Mouse (Mus musculus): ENCODE results near the gene Olfr183. TPM values are rescaled to one million over a fixed set of nuclear protein-coding genes. Genes with fewer than 3 reads are reported as not detected.
"Not testable (repeated sequence)": the region's sequence is repeated elsewhere in the genome, so short reads cannot be mapped to it uniquely, and the experiment has no call there.

Gene Olfr183
- polyA plus RNA-seq (2015; fragmentation: Nextera tagmentation; extraction: Ambion mirVana) = not detected in 2 replicates

DNA sequence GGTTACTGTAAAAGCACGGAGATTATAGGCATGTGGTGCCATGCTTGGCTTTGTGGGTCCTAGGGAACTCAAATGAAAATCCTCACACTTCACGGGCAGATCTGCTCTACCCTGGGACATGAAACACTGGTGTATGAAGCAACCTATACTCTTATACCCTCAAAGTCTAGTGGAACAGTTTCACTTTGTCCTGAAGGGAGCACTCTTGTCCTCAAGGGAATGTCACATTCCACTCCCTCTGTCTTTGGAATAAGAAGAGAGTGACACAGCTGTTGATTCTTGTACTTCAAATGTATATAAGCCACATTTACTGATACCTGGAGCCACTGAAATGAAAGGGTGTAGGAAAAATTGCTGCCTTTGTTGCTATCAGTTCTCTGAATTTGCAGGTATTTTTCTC is at the start of gene Olfr183:
Gene Olfr183 (plus strand): TSS at position 301 of the 400 bp plus-strand sequence.
- Histone ChIP-seq H3K4me2 (no peak within 1 kb of the TSS), H3K4me1 (no peaks in the 10 kb centered on the region), H3K36me3 (no peaks in the 10 kb centered on the region), H3K27ac (no peak within 1 kb of the TSS), H3K9ac (no peak within 1 kb of the TSS), H3K4me3 (no peak within 1 kb of the TSS), H3K9me3 (no peaks in the 10 kb centered on the region), H3K27me3 (no peaks in the 10 kb centered on the region)
- ATAC-seq (ENCODE audit: insufficient number of reproducible peaks, insufficient read depth, low FRiP score, low TSS enrichment, low read depth) = no peak
- WGBS = 67% methylated on average over 2 of the region's 2 CpGs

DNA sequence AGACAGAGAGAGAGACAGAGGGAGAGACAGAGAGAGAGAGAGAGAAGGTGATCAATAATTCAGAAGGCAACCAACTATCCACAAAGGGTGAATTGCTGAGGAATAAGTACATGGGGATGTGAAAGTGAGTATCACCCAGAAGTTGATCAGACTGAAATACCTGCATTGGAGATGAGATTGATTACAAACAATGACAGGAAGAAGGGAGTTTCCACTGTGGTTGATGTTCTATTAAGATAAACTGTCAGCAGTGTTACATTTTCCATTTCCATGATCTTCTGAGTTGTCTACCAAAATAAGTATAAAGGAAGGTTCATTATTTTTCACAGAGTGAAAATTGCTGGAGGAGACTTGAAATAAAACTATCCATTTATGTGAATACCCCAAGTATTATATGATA is 12.0 kb downstream of the Olfr183 start:
- Histone ChIP-seq H3K9ac (no peak overlapping the region), H3K27ac (no peak overlapping the region), H3K4me3 (no peak overlapping the region), H3K27me3 (no peaks in the 10 kb centered on the region), H3K9me3 (no peaks in the 10 kb centered on the region), H3K4me1 (no peaks in the 10 kb centered on the region), H3K36me3 (no peaks in the 10 kb centered on the region), H3K4me2 (no peak overlapping the region)
- ATAC-seq (ENCODE audit: insufficient number of reproducible peaks, insufficient read depth, low FRiP score, low TSS enrichment, low read depth) = no peak

DNA sequence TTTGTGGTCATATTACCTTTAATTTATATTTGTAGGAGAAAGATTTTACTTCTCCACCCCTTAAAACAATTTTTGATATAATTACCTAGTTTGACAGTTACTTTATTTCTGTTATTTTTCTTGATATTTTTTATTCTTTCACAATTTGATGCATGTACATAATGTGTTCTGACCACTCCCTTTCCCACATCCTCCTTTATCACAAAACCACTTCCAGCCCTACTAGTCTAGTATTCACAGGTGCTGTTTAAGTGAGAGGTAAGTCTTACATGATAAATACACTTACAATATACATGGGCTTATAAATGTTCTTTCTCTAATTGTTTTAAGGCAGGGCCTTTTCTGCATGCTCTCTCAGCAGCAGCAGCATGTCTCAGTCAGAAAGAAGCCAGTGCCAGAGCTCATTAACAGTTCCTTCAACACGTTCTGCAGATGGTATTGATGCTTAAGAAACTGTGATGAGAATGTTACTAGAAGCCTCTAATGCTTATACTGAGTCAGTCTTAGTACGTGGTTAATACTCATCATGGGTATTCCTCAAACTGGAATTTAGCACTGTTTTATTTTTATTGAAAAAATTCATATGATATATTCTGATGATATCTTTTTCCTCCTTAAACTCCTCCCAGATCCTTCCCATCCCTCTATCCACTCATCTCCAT is 18.3 kb downstream of the Olfr183 start:
- Histone ChIP-seq H3K4me2 (no peak overlapping the region), H3K4me3 (no peak overlapping the region), H3K4me1 (no peaks in the 10 kb centered on the region), H3K9ac (no peak overlapping the region), H3K9me3 (no peaks in the 10 kb centered on the region), H3K36me3 (no peaks in the 10 kb centered on the region), H3K27ac (no peak overlapping the region), H3K27me3 (no peaks in the 10 kb centered on the region)
- ATAC-seq (ENCODE audit: insufficient number of reproducible peaks, insufficient read depth, low FRiP score, low TSS enrichment, low read depth) = no peak
- WGBS = 67% methylated on average over 2 of the region's 2 CpGs

DNA sequence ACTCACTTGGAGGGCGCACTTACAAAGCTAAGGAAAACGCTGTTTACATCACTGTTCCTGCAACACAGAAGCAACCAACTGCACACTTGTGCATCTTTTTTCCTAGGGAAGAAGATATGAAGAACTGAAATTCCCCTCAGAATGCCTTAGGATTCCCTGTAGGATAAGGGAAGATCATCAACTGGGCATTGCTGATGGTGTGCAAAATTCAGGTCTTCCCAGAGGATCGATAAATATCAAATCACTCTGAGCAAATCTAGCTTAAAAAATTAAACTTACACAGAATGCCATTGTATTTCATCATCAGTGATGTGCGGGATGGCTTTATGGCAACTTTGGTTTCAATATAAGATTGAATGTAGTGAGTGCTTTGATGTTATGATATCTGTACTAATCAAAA is 35.0 kb downstream of the Olfr183 start, which contains the start of gene Olfr186:
Gene Olfr186 (minus strand): TSS at position 101 of the 400 bp plus-strand sequence.
- no peaks in the 10 kb centered on the region for H3K36me3 ChIP-seq
- H3K4me1 ChIP-seq = no peaks in the 10 kb centered on the region
- H3K4me2 ChIP-seq = no peak within 1 kb of the TSS
- no peak within 1 kb of the TSS for H3K4me3 ChIP-seq
- no peak within 1 kb of the TSS for H3K9ac ChIP-seq
- no peaks in the 10 kb centered on the region for H3K27me3 ChIP-seq
- H3K9me3 ChIP-seq = no peaks in the 10 kb centered on the region
- ATAC-seq (ENCODE audit: insufficient number of reproducible peaks, insufficient read depth, low FRiP score, low TSS enrichment, low read depth) = no peak
- H3K27ac ChIP-seq = no peak within 1 kb of the TSS
- WGBS = 91% methylated on average over 4 of the region's 4 CpGs

DNA sequence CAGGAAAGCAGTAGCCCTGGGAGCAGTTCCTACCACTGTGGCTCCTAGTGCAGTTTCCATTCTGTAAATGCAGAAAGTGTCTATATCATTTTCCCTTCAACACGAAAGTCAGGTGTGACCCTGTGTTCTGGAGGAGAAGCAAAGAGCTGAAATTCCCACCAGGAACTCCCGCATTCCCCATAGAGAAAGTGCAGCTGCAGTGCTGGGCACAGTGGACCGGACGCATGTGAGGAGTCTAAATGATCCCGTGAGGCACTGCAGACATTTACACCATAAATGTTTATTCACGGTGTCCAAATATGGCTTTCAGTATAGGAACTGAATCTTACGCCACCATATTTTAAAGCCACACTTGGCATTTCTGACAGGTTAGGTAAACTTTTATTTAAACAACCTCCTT is 44.6 kb downstream of the Olfr183 start, which contains the start of gene Olfr187:
Gene Olfr187 (minus strand): TSS at position 58 of the 400 bp plus-strand sequence.
- Histone ChIP-seq H3K9ac (no peak within 1 kb of the TSS), H3K9me3 (no peaks in the 10 kb centered on the region), H3K4me2 (no peak within 1 kb of the TSS), H3K4me3 (no peak within 1 kb of the TSS), H3K27me3 (no peaks in the 10 kb centered on the region), H3K27ac (no peak within 1 kb of the TSS), H3K36me3 (no peaks in the 10 kb centered on the region), H3K4me1 (no peaks in the 10 kb centered on the region)
- 84% methylated on average over 7 of the region's 7 CpGs for WGBS
- ATAC-seq (ENCODE audit: insufficient number of reproducible peaks, insufficient read depth, low FRiP score, low TSS enrichment, low read depth) = no peak

DNA sequence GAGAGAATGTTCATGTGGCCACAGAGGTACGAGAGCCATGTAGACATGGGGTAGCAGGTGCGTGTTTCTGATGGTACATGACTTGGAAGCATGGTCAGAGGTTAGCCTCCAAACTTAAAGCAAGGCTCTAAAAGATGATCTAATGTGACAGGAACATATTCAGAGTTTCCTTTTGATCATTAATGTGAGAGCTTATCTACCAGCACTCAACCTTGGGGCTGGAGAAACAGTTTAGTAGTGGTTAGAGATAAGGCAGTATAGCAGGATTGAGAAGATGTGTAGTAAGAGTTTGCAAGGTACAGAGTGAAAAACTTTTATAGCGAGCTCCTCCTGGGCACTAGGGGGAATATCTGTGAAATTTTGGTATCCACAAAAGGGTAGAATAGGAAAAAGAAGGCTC is 50.7 kb downstream of the Olfr183 start:
- no peaks in the 10 kb centered on the region for H3K9me3 ChIP-seq
- H3K9ac ChIP-seq = no peak overlapping the region
- no peaks in the 10 kb centered on the region for H3K27me3 ChIP-seq
- no peak overlapping the region for H3K4me2 ChIP-seq
- no peak for ATAC-seq (ENCODE audit: insufficient number of reproducible peaks, insufficient read depth, low FRiP score, low TSS enrichment, low read depth)
- H3K27ac ChIP-seq = no peak overlapping the region
- 85% methylated on average over 3 of the region's 3 CpGs for WGBS
- no peak overlapping the region for H3K4me3 ChIP-seq
- no peaks in the 10 kb centered on the region for H3K4me1 ChIP-seq
- H3K36me3 ChIP-seq = no peaks in the 10 kb centered on the region

DNA sequence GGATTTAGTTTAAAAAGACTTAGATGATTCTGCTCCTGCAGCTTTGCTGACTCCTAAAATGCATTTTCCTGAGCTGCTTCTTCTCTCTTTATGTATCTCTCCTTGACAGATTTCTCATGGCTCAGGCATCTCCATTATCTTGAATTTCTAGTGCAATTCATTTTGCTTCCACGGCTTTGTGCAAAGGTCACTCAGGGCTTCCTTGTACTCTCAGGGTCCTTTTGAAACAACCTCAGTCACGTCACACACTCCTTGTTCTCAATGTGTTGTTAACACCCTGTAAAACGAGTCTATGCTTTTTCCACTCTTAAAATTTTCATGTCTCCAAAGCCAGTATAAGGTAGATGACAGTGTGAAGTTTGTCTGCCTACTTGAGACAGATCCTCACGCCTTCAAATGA is 52.4 kb downstream of the Olfr183 start:
- no peak overlapping the region for H3K4me2 ChIP-seq
- no peak for ATAC-seq (ENCODE audit: insufficient number of reproducible peaks, insufficient read depth, low FRiP score, low TSS enrichment, low read depth)
- H3K36me3 ChIP-seq = no peaks in the 10 kb centered on the region
- H3K4me3 ChIP-seq = no peak overlapping the region
- no peak overlapping the region for H3K27ac ChIP-seq
- H3K27me3 ChIP-seq = no peaks in the 10 kb centered on the region
- no peaks in the 10 kb centered on the region for H3K9me3 ChIP-seq
- H3K9ac ChIP-seq = no peak overlapping the region
- WGBS = 62% methylated on average over 4 of the region's 4 CpGs
- H3K4me1 ChIP-seq = no peaks in the 10 kb centered on the region

DNA sequence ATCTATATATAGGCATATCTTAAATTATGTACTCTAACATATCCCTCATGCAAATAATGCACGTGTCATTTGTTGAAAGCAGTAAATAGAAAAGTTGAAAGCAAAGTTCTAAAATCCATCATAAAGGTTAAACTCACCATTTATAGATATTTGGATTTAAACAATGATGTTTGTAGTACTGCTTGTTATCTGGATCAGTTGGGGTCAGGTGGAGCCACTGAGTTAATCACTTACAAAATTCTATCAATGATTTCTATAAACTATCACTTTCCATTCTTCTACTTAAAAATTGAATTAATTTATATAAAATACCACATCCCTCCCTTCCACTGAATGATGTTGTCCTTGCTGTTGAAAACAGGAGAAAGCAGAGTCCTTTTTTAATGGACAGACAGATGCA is 53.7 kb downstream of the Olfr183 start:
- H3K9ac ChIP-seq = no peak overlapping the region
- no peak overlapping the region for H3K4me2 ChIP-seq
- H3K9me3 ChIP-seq = no peaks in the 10 kb centered on the region
- no peak overlapping the region for H3K27ac ChIP-seq
- no peaks in the 10 kb centered on the region for H3K36me3 ChIP-seq
- no peak for ATAC-seq (ENCODE audit: insufficient number of reproducible peaks, insufficient read depth, low FRiP score, low TSS enrichment, low read depth)
- no peaks in the 10 kb centered on the region for H3K4me1 ChIP-seq
- H3K4me3 ChIP-seq = no peak overlapping the region
- WGBS = 74% methylated on average over 1 of the region's 1 CpGs
- H3K27me3 ChIP-seq = no peaks in the 10 kb centered on the region

DNA sequence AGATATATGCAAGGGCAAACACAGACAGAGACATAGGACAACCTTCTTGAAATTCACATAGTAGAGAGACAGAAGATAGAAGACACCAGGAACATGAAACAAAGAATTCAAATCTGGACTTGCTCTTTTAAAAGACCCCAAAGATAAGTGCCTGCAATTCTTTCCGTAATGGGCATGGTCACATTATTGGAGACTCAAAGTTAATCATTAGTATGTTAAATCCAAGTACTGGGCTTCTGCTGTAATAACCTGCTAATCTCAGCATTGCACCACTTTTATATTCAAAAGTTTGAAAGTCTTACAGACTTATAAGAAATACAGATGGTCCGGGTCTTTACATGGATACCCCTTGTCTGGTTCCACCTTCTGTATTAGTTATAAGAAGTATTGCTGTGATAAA is 54.1 kb downstream of the Olfr183 start:
- not testable (repeated sequence) for H3K4me3 ChIP-seq; H3K36me3 ChIP-seq; H3K9ac ChIP-seq; H3K9me3 ChIP-seq; H3K27ac ChIP-seq; H3K27me3 ChIP-seq; ATAC-seq (ENCODE audit: insufficient number of reproducible peaks, insufficient read depth, low FRiP score, low TSS enrichment, low read depth); H3K4me2 ChIP-seq; H3K4me1 ChIP-seq
- 90% methylated on average over 2 of the region's 2 CpGs for WGBS

Other genes starting within 250 kb of the Olfr183 start
- not detected in 2 replicates for gene Olfr172, start 232.2 kb upstream of the Olfr183 start, polyA plus RNA-seq (2015; fragmentation: Nextera tagmentation; extraction: Ambion mirVana)
- gene Olfr173, start 195.1 kb upstream of the Olfr183 start, polyA plus RNA-seq (2015; fragmentation: Nextera tagmentation; extraction: Ambion mirVana) = not detected in 2 replicates
- not detected in 2 replicates for gene Olfr175-ps1, start 168.6 kb upstream of the Olfr183 start, polyA plus RNA-seq (2015; fragmentation: Nextera tagmentation; extraction: Ambion mirVana)
- not detected in 2 replicates for gene Olfr177, start 120.6 kb upstream of the Olfr183 start, polyA plus RNA-seq (2015; fragmentation: Nextera tagmentation; extraction: Ambion mirVana)
- gene Olfr178, start 103.3 kb upstream of the Olfr183 start, polyA plus RNA-seq (2015; fragmentation: Nextera tagmentation; extraction: Ambion mirVana) = not detected in 2 replicates
- gene Olfr181, start 66.6 kb upstream of the Olfr183 start, polyA plus RNA-seq (2015; fragmentation: Nextera tagmentation; extraction: Ambion mirVana) = not detected in 2 replicates
- not detected in 2 replicates for gene Olfr180, start 66.0 kb upstream of the Olfr183 start, polyA plus RNA-seq (2015; fragmentation: Nextera tagmentation; extraction: Ambion mirVana)
- not detected in 2 replicates for gene Olfr186, start 34.9 kb downstream of the Olfr183 start, polyA plus RNA-seq (2015; fragmentation: Nextera tagmentation; extraction: Ambion mirVana)
- gene Olfr187, start 44.4 kb downstream of the Olfr183 start, polyA plus RNA-seq (2015; fragmentation: Nextera tagmentation; extraction: Ambion mirVana) = not detected in 2 replicates
- gene Olfr190, start 82.6 kb downstream of the Olfr183 start, polyA plus RNA-seq (2015; fragmentation: Nextera tagmentation; extraction: Ambion mirVana) = not detected in 2 replicates
- not detected in 2 replicates for gene Olfr191, start 94.5 kb downstream of the Olfr183 start, polyA plus RNA-seq (2015; fragmentation: Nextera tagmentation; extraction: Ambion mirVana)
- not detected in 2 replicates for gene Olfr193, start 116.5 kb downstream of the Olfr183 start, polyA plus RNA-seq (2015; fragmentation: Nextera tagmentation; extraction: Ambion mirVana)
- not detected in 2 replicates for gene Olfr194, start 125.7 kb downstream of the Olfr183 start, polyA plus RNA-seq (2015; fragmentation: Nextera tagmentation; extraction: Ambion mirVana)
- not detected in 2 replicates for gene Olfr195, start 151.7 kb downstream of the Olfr183 start, polyA plus RNA-seq (2015; fragmentation: Nextera tagmentation; extraction: Ambion mirVana)
- not detected in 2 replicates for gene Olfr196, start 175.1 kb downstream of the Olfr183 start, polyA plus RNA-seq (2015; fragmentation: Nextera tagmentation; extraction: Ambion mirVana)
- not detected in 2 replicates for gene Olfr198, start 208.2 kb downstream of the Olfr183 start, polyA plus RNA-seq (2015; fragmentation: Nextera tagmentation; extraction: Ambion mirVana)
- gene Olfr199, start 224.4 kb downstream of the Olfr183 start, polyA plus RNA-seq (2015; fragmentation: Nextera tagmentation; extraction: Ambion mirVana) = not detected in 2 replicates

Measured in embryonic facial prominence, embryonic 13.5 days (tissue).